In genomic region chr16:10873654-10874053, GRCm38 (mm10) we compare ENCODE assay signal across 9 mouse cellular contexts. TPM values are rescaled to one million over a fixed set of nuclear protein-coding genes. Genes with fewer than 3 reads are reported as not detected.
DNase-seq lines count a peak whose midpoint lies in the region; ATAC-seq and TF ChIP-seq lines count a peak whose summit lies in the region.
"Had no signal": no experiment of that assay in that cellular context is flagged by ENCODE, and none has a peak within 500 bp of the region (broad histone marks: within the 10 kb centered on the region; RNA-seq: fewer than 3 reads in every experiment).

No protein-coding gene starts in this region.

- no peaks in the 10 kb centered on the region; the same call in 1 of the 2 replicates for H3K4me1 ChIP-seq in bone marrow, adult 2 months (ENCODE audit: control insufficient read depth, insufficient read depth, low read length)
- peaks cover 3% of the 10 kb centered on the region; the same call in 1 of the 2 replicates for H3K4me1 ChIP-seq in embryonic facial prominence, embryonic 15.5 days
- H3K4me1 ChIP-seq in heart, embryonic 10.5 days, result peaks cover 45% of the 10 kb centered on the region
- H3K4me1 ChIP-seq in kidney, postnatal 0 days (replicated peaks; ENCODE audit: insufficient read depth, low read length), result no peaks in the 10 kb centered on the region
- no peaks in the 10 kb centered on the region for H3K4me1 ChIP-seq in liver, adult 2 months (ENCODE audit: control insufficient read depth, insufficient read depth, low read length)

- TF ChIP-seq POLR2A in bone marrow, adult 2 months (IDR thresholded peaks at IDR 0.05; ENCODE audit: borderline replicate concordance, control insufficient read depth, low read depth, low read length), result no peak
- no peak for TF ChIP-seq POLR2A in liver, adult 2 months (IDR thresholded peaks at IDR 0.05; ENCODE audit: extremely low read depth, insufficient read depth, low read length)

- H3K79me2 ChIP-seq in liver, adult 2 months (ENCODE audit: control insufficient read depth, insufficient read depth, low read length), result no peaks in the 10 kb centered on the region

- no peak overlapping the region for H3K4me2 ChIP-seq in embryonic facial prominence, embryonic 15.5 days (replicated peaks)
- H3K4me2 ChIP-seq in kidney, postnatal 0 days (ENCODE audit: low read length), result no peak overlapping the region
- H3K4me2 ChIP-seq: embryonic facial prominence, embryonic 13.5 days had no signal

- ATAC-seq in embryonic facial prominence, embryonic 15.5 days (ENCODE audit: insufficient number of reproducible peaks, low FRiP score, low TSS enrichment, low read depth), result peak; percentile 49; the same call in 1 of the 2 replicates
- ATAC-seq in kidney, postnatal 0 days (replicated peaks; ENCODE audit: low FRiP score, low read depth), result no peak; the same call in 1 of the 2 replicates

- no peaks in the 10 kb centered on the region for H3K27me3 ChIP-seq in embryonic facial prominence, embryonic 15.5 days
- H3K27me3 ChIP-seq in heart, embryonic 10.5 days (ENCODE audit: insufficient read depth, poor library complexity, severe bottlenecking), result peaks cover 19% of the 10 kb centered on the region
- no peaks in the 10 kb centered on the region for H3K27me3 ChIP-seq in kidney, postnatal 0 days (ENCODE audit: insufficient read depth, low read length)
- no peaks in the 10 kb centered on the region for H3K27me3 ChIP-seq in liver, adult 2 months (ENCODE audit: control insufficient read depth, insufficient read depth, low read length)
- no peaks in the 10 kb centered on the region for H3K27me3 ChIP-seq in splenic B cell, adult 2 months (ENCODE audit: control insufficient read depth, insufficient read depth, low read length, poor library complexity, severe bottlenecking)

- TF ChIP-seq CTCF in bone marrow, adult 2 months (IDR thresholded peaks at IDR 0.05; ENCODE audit: control insufficient read depth, insufficient read depth, low read length), result peak; percentile 98
- TF ChIP-seq CTCF in kidney, postnatal 0 days (IDR thresholded peaks at IDR 0.05; ENCODE audit: low read depth), result peak; percentile 99
- TF ChIP-seq CTCF in liver, adult 2 months (IDR thresholded peaks at IDR 0.05; ENCODE audit: low read depth, low read length), result peak; percentile 91

- no peak overlapping the region for H3K9ac ChIP-seq in embryonic facial prominence, embryonic 15.5 days
- H3K9ac ChIP-seq in kidney, postnatal 0 days (ENCODE audit: low read depth, low read length), result no peak overlapping the region
- H3K9ac ChIP-seq in liver, adult 2 months (ENCODE audit: low read depth, low read length), result no peak overlapping the region
- H3K9ac ChIP-seq: embryonic facial prominence, embryonic 13.5 days had no signal

- under 1% methylated on average over 5 of the region's 5 CpGs for WGBS in bone marrow, adult 2 months
- 3% methylated on average over 5 of the region's 5 CpGs for WGBS in embryonic facial prominence, embryonic 15.5 days
- 5% methylated on average over 5 of the region's 5 CpGs for WGBS in heart, embryonic 10.5 days
- WGBS in kidney, postnatal 0 days, result 6% methylated on average over 5 of the region's 5 CpGs
- WGBS in liver, adult 2 months, result 3% methylated on average over 5 of the region's 5 CpGs

- H3K27ac ChIP-seq in bone marrow, adult 2 months (ENCODE audit: control insufficient read depth, insufficient read depth, low read depth, low read length, poor library complexity), result no peak overlapping the region
- H3K27ac ChIP-seq in embryonic facial prominence, embryonic 15.5 days (replicated peaks), result no peak overlapping the region
- H3K27ac ChIP-seq in heart, embryonic 10.5 days, result no peak overlapping the region
- no peak overlapping the region for H3K27ac ChIP-seq in kidney, postnatal 0 days
- H3K27ac ChIP-seq in liver, adult 2 months (replicated peaks; ENCODE audit: insufficient read depth, low read depth, low read length), result no peak overlapping the region
- H3K27ac ChIP-seq: embryonic facial prominence, embryonic 13.5 days had no signal

- no peaks in the 10 kb centered on the region for H3K9me3 ChIP-seq in embryonic facial prominence, embryonic 15.5 days (replicated peaks)
- no peaks in the 10 kb centered on the region for H3K9me3 ChIP-seq in heart, embryonic 10.5 days
- no peaks in the 10 kb centered on the region for H3K9me3 ChIP-seq in kidney, postnatal 0 days (replicated peaks; ENCODE audit: low read length)
- H3K9me3 ChIP-seq: embryonic facial prominence, embryonic 13.5 days had no signal

- no peak overlapping the region for H3K4me3 ChIP-seq in bone marrow, adult 2 months (replicated peaks; ENCODE audit: control insufficient read depth, low read depth, low read length)
- no peak overlapping the region for H3K4me3 ChIP-seq in embryonic facial prominence, embryonic 15.5 days (replicated peaks)
- H3K4me3 ChIP-seq in heart, embryonic 10.5 days, result no peak overlapping the region
- no peak overlapping the region for H3K4me3 ChIP-seq in kidney, postnatal 0 days (replicated peaks; ENCODE audit: low read depth, low read length)
- no peak overlapping the region for H3K4me3 ChIP-seq in liver, adult 2 months (ENCODE audit: insufficient read depth, low read depth, low read length)
- H3K4me3 ChIP-seq: embryonic facial prominence, embryonic 13.5 days had no signal

- DNase-seq in CD4-positive helper T cell, adult 2 months (ENCODE audit: low read depth, low spot score), result peak; percentile 74
- peak; percentile 91 for DNase-seq in heart, embryonic 10.5 days (ENCODE audit: low spot score)
- peak; percentile 83 for DNase-seq in kidney, postnatal 0 days (ENCODE audit: low spot score)
- DNase-seq in liver, adult 2 months (ENCODE audit: extremely low read depth, low read depth, low spot score), result peak; percentile 49
- DNase-seq in neural tube, embryonic 10.5 days (ENCODE audit: extremely low spot score, low spot score), result peak; percentile 92
- DNase-seq in splenic B cell, adult 2 months (ENCODE audit: low read depth, low spot score), result peak; percentile 90

- H3K36me3 ChIP-seq in embryonic facial prominence, embryonic 15.5 days, result no peaks in the 10 kb centered on the region
- no peaks in the 10 kb centered on the region for H3K36me3 ChIP-seq in heart, embryonic 10.5 days
- H3K36me3 ChIP-seq in kidney, postnatal 0 days (ENCODE audit: insufficient read depth, low read length), result no peaks in the 10 kb centered on the region
- H3K36me3 ChIP-seq in liver, adult 2 months (ENCODE audit: control insufficient read depth, insufficient read depth, low read length), result no peaks in the 10 kb centered on the region
- no peaks in the 10 kb centered on the region; the same call in 1 of the 2 replicates for H3K36me3 ChIP-seq in splenic B cell, adult 2 months (ENCODE audit: control insufficient read depth, insufficient read depth, low read length, poor library complexity, severe bottlenecking)
- H3K36me3 ChIP-seq: embryonic facial prominence, embryonic 13.5 days had no signal

RNA-seq across cellular contexts. Expression of gene Rmi2, which starts 38.8 kb away (rescaled TPM):
- polyA plus RNA-seq in bone marrow, adult 2 months (2011; ENCODE audit: insufficient read depth, insufficient read length, low replicate concordance, missing spikeins), result 3.8 and 4.8 TPM in 2 replicates
- polyA plus RNA-seq in embryonic facial prominence, embryonic 15.5 days (2015; fragmentation: Nextera tagmentation; extraction: Ambion mirVana), result 3.0 and 3.3 TPM in 2 replicates
- 3.7 and 4.1 TPM in 2 replicates for polyA plus RNA-seq in heart, embryonic 10.5 days (2016; fragmentation: Nextera tagmentation; extraction: Ambion mirVana)
- 1.6 and 2.5 TPM in 2 replicates for polyA plus RNA-seq in kidney, postnatal 0 days (2015; fragmentation: Nextera tagmentation; extraction: Ambion mirVana)
- 0.09 and 0.34 TPM in 2 replicates for total RNA-seq in liver, adult 2 months (2014; rRNA removed)
- 0.06 TPM in 1 of 2 replicates, not detected in the other for polyA plus RNA-seq in liver, adult 2 months (2012; rRNA removed)
